Mouse (Mus musculus) limb, embryonic 13.5 days (tissue): ENCODE data around the gene Gbp2. TPM values are rescaled to one million over a fixed set of nuclear protein-coding genes. Genes with fewer than 3 reads are reported as not detected.
A peak's percentile ranks its signal among the peaks of the same experiment; 100 is the strongest.
"Not testable (repeated sequence)": the region's sequence is repeated elsewhere in the genome, so short reads cannot be mapped to it uniquely, and the experiment has no call there.

Source experiments
- ATAC-seq: fragments of 200-750 bp; cut with Nextera tagmentation; 2 replicates; pipeline ENCODE4 v1.8.0; 2017; ENCODE audit warnings: low read depth, moderate number of reproducible peaks, moderate TSS enrichment; ENCODE audit not compliant: low FRiP score
- H3K27ac ChIP-seq: fragments of 300-500 bp; sonication (generic); 2 replicates; pipeline ENCODE4 v1.5.1; 2015; ENCODE audit warnings: inconsistent platforms, mild to moderate bottlenecking, moderate library complexity
- H3K27me3 ChIP-seq: fragments of 300-500 bp; sonication (generic); 2 replicates; pipeline ENCODE4 v1.6.1; 2015; ENCODE audit warnings: mild to moderate bottlenecking, inconsistent platforms
- H3K36me3 ChIP-seq: fragments of 300-500 bp; sonication (generic); 2 replicates; pipeline ENCODE4 v1.6.1; 2015; ENCODE audit warnings: inconsistent platforms, mild to moderate bottlenecking, moderate library complexity
- H3K4me1 ChIP-seq: fragments of 300-500 bp; sonication (generic); 2 replicates; pipeline ENCODE4 v1.6.1; 2015; ENCODE audit warnings: inconsistent platforms
- H3K4me2 ChIP-seq: fragments of 300-500 bp; sonication (generic); replicated peaks from 2 replicates; pipeline ENCODE4 v1.6.1; 2015; ENCODE audit warnings: inconsistent platforms, mild to moderate bottlenecking, moderate library complexity
- H3K4me3 ChIP-seq: fragments of 300-500 bp; sonication (generic); 2 replicates; pipeline ENCODE4 v1.5.1; 2015; ENCODE audit warnings: moderate library complexity, mild to moderate bottlenecking, inconsistent platforms
- H3K9ac ChIP-seq: fragments of 300-500 bp; sonication (generic); 2 replicates; pipeline ENCODE4 v1.6.1; 2015; ENCODE audit warnings: mild to moderate bottlenecking, inconsistent platforms
- H3K9me3 ChIP-seq: fragments of 300-500 bp; sonication (generic); 2 replicates; pipeline ENCODE4 v1.6.1; 2016; ENCODE audit warnings: inconsistent platforms
- WGBS: fragments of 180-500 bp; shearing (Covaris S2); methylation state at CpG from one replicate; pipeline ENCODE4 v1.1.7; 2015; 5-methylcytosine and 5-hydroxymethylcytosine counted together
- microRNA-seq: library from miRNA; unstranded; fragments of <30 nt; microRNA quantifications from one replicate; pipeline ENCODE4, GENCODE M21; 2016
- polyA plus RNA-seq: library from polyadenylated mRNA; unstranded; fragments of >200 nt; fragmentation: Nextera tagmentation; extraction: Ambion mirVana; gene quantifications from 2 replicates; pipeline ENCODE4 v1.2.1, GENCODE M21; 2015

Gene Gbp2
- polyA plus RNA-seq, 1 experiment from 2014 or later: 0.36 TPM

- Histone ChIP-seq H3K27ac (no peak overlapping the region), H3K4me1 (no peaks in the 10 kb centered on the region), H3K9ac (no peak overlapping the region), H3K36me3 (no peaks in the 10 kb centered on the region), H3K4me2 (no peak overlapping the region), H3K4me3 (no peak overlapping the region), H3K27me3 (no peaks in the 10 kb centered on the region), H3K9me3 (no peaks in the 10 kb centered on the region)
- ATAC-seq: no peak
- 36% methylated on average over 1 of the region's 1 CpGs for WGBS
Measured at GRCm38 (mm10) chr3:142619606-142620005, 796 bp upstream of the Gbp2 start.

GRCm38 (mm10) chr3:142620956-142621562, 657 bp downstream of the Gbp2 start:
- H3K4me1 ChIP-seq: no peaks in the 10 kb centered on the region
- no peak overlapping the region for H3K27ac ChIP-seq
- ATAC-seq: no peak
- no peak overlapping the region for H3K4me3 ChIP-seq
- 51% methylated on average over 3 of the region's 3 CpGs for WGBS
- peak overlapping the region; percentile 39; the same call in 1 of the 2 replicates for H3K4me2 ChIP-seq
- H3K36me3 ChIP-seq: no peaks in the 10 kb centered on the region
- no peaks in the 10 kb centered on the region for H3K9me3 ChIP-seq
- H3K27me3 ChIP-seq: no peaks in the 10 kb centered on the region
- no peak overlapping the region for H3K9ac ChIP-seq

GRCm38 (mm10) chr3:142630385-142630784, 10.0 kb downstream of the Gbp2 start:
- Histone ChIP-seq H3K36me3 (no peaks in the 10 kb centered on the region), H3K27ac (no peak overlapping the region), H3K9ac (no peak overlapping the region), H3K4me3 (no peak overlapping the region), H3K9me3 (no peaks in the 10 kb centered on the region), H3K4me2 (no peak overlapping the region), H3K27me3 (no peaks in the 10 kb centered on the region), H3K4me1 (no peaks in the 10 kb centered on the region)
- ATAC-seq: no peak
- WGBS: 73% methylated on average over 8 of the region's 8 CpGs

GRCm38 (mm10) chr3:142640201-142640600, 19.8 kb downstream of the Gbp2 start:
- Histone ChIP-seq H3K4me2 (0 out of 2 replicates have a peak overlapping the region, but pooled peaks have one; percentile 19), H3K36me3 (no peaks in the 10 kb centered on the region), H3K4me3 (no peak overlapping the region), H3K9ac (no peak overlapping the region), H3K4me1 (no peaks in the 10 kb centered on the region), H3K9me3 (no peaks in the 10 kb centered on the region), H3K27ac (no peak overlapping the region), H3K27me3 (no peaks in the 10 kb centered on the region)
- no peak for ATAC-seq
- 7% methylated on average over 9 of the region's 9 CpGs for WGBS

GRCm38 (mm10) chr3:142645949-142646348, 25.5 kb downstream of the Gbp2 start:
- WGBS: 14% methylated on average over 2 of the region's 2 CpGs
- not testable (repeated sequence) for H3K9me3 ChIP-seq, H3K27ac ChIP-seq, ATAC-seq, H3K36me3 ChIP-seq, H3K4me3 ChIP-seq, H3K9ac ChIP-seq, H3K4me1 ChIP-seq, H3K27me3 ChIP-seq, H3K4me2 ChIP-seq

- H3K36me3 ChIP-seq, H3K9ac ChIP-seq, H3K4me2 ChIP-seq, H3K4me3 ChIP-seq, H3K27ac ChIP-seq, H3K9me3 ChIP-seq, H3K27me3 ChIP-seq, H3K4me1 ChIP-seq, ATAC-seq: not testable (repeated sequence)
- WGBS: 49% methylated on average over 7 of the region's 7 CpGs
Measured at GRCm38 (mm10) chr3:142647836-142648235, 27.4 kb downstream of the Gbp2 start.

GRCm38 (mm10) chr3:142650205-142650604, 29.8 kb downstream of the Gbp2 start:
- no peak overlapping the region for H3K27ac ChIP-seq
- H3K4me1 ChIP-seq: no peaks in the 10 kb centered on the region
- 19% methylated on average over 2 of the region's 2 CpGs for WGBS
- no peaks in the 10 kb centered on the region for H3K27me3 ChIP-seq
- no peak overlapping the region for H3K9ac ChIP-seq
- no peaks in the 10 kb centered on the region for H3K36me3 ChIP-seq
- no peak overlapping the region for H3K4me3 ChIP-seq
- H3K4me2 ChIP-seq: no peak overlapping the region
- no peak for ATAC-seq
- H3K9me3 ChIP-seq: no peaks in the 10 kb centered on the region

- ATAC-seq: no peak
Measured at GRCm38 (mm10) chr3:142664723-142665122, 44.3 kb downstream of the Gbp2 start.

GRCm38 (mm10) chr3:142674607-142675006, 54.2 kb downstream of the Gbp2 start:
- no peak overlapping the region for H3K4me2 ChIP-seq
- no peak for ATAC-seq
- WGBS: 71% methylated on average over 1 of the region's 1 CpGs
- no peaks in the 10 kb centered on the region for H3K27me3 ChIP-seq
- no peaks in the 10 kb centered on the region for H3K36me3 ChIP-seq
- no peaks in the 10 kb centered on the region for H3K9me3 ChIP-seq
- H3K4me3 ChIP-seq: no peak overlapping the region
- no peaks in the 10 kb centered on the region for H3K4me1 ChIP-seq
- no peak overlapping the region for H3K27ac ChIP-seq
- H3K9ac ChIP-seq: no peak overlapping the region

More at GRCm38 (mm10) chr3:142664723-142665122, 44.3 kb downstream of the Gbp2 start:
- Histone ChIP-seq H3K9ac (no peak overlapping the region), H3K27ac (no peak overlapping the region), H3K36me3 (no peaks in the 10 kb centered on the region), H3K4me2 (no peak overlapping the region), H3K9me3 (no peaks in the 10 kb centered on the region), H3K4me1 (no peaks in the 10 kb centered on the region), H3K27me3 (no peaks in the 10 kb centered on the region), H3K4me3 (no peak overlapping the region)
- WGBS: 95% methylated on average over 8 of the region's 8 CpGs

Small RNAs within 50 kb of the gene (microRNA-seq; reads per million reads assigned to microRNA genes)
- gene Mir6381: not detected

Other genes with a start within 250 kb of the Gbp2 start
- 19.0 and 21.0 TPM in 2 replicates for gene Pdlim5, start 224.9 kb upstream of the Gbp2 start, polyA plus RNA-seq
- 0.05 TPM in 1 of 2 replicates, not detected in the other for gene Gbp5, start 126.6 kb upstream of the Gbp2 start, polyA plus RNA-seq
- 1.7 and 2.0 TPM in 2 replicates for gene Gbp7, start 90.3 kb upstream of the Gbp2 start, polyA plus RNA-seq
- 0.68 and 1.1 TPM in 2 replicates for gene Gbp3, start 60.6 kb upstream of the Gbp2 start, polyA plus RNA-seq
- not detected in 2 replicates for gene Gbp2b, start 25.8 kb upstream of the Gbp2 start, polyA plus RNA-seq
- gene Kyat3, start 80.4 kb downstream of the Gbp2 start, polyA plus RNA-seq: 15.7 and 16.0 TPM in 2 replicates
- gene Gtf2b, start 144.4 kb downstream of the Gbp2 start, polyA plus RNA-seq: 83.1 and 91.1 TPM in 2 replicates